Mouse (Mus musculus) heart, adult 10 weeks (tissue): ENCODE results near the gene Apoo. TPM values are rescaled to one million over a fixed set of nuclear protein-coding genes. Genes with fewer than 3 reads are reported as not detected.

Experiments used
- polyA plus RNA-seq: library from polyadenylated mRNA; stranded (reverse); fragments of 350-450 nt; fragmentation: Illumina TruSeq; extraction: RNeasy Lipid Tissue Mini Kit (QIAGEN cat#74804); gene quantifications from one replicate; pipeline ENCODE4 v1.2.3, GENCODE M21; 2014; ENCODE audit warnings: low read depth, low replicate concordance

Gene Apoo
- 311 TPM for polyA plus RNA-seq

GRCm38 (mm10) chrX:94366670-94367241, at the start of gene Apoo, which contains the start of gene Fam90a1b:
TSS of gene Apoo (plus strand) at chrX:94367117.
TSS of gene Fam90a1b (minus strand) at chrX:94366777.

Other genes starting within 250 kb of the Apoo start
- gene Zfx, start 243.4 kb upstream of the Apoo start, polyA plus RNA-seq, result 12.6 TPM
- gene Eif2s3x, start 154.3 kb upstream of the Apoo start, polyA plus RNA-seq, result 114 TPM
- 2.5 TPM for gene Klhl15, start 132.5 kb upstream of the Apoo start, polyA plus RNA-seq
- not detected for gene Fam90a1b, start 340 bp upstream of the Apoo start, polyA plus RNA-seq
- 107 TPM for gene Maged1, start 175.0 kb downstream of the Apoo start, polyA plus RNA-seq